Mouse (Mus musculus) MEL (cell line): ENCODE results near the gene Pigb.

Source experiments
- CTCF ChIP-seq, 3 experiments: IDR thresholded peaks in 2 of 3; conservative IDR thresholded peaks in 1 of 3; 2 replicates each; pipeline ENCODE4 v1.5.1; 2011 to 2012; ENCODE audit warnings: low read length in 3 of 3, low read depth in 2 of 3, mild to moderate bottlenecking in 2 of 3, improper control_type of control experiment in 1 of 3, inconsistent platforms in 1 of 3, mixed read lengths in 1 of 3, moderate library complexity in 1 of 3; ENCODE audit not compliant: control insufficient read depth in 1 of 3, insufficient read depth in 1 of 3, poor library complexity in 1 of 3, severe bottlenecking in 1 of 3
- EP300 ChIP-seq, 2 experiments: IDR thresholded peaks; 2 replicates each; pipeline ENCODE4 v1.6.1; 2011; ENCODE audit warnings: improper control_type of control experiment in 2 of 2, low read length in 2 of 2, low read depth in 1 of 2, mild to moderate bottlenecking in 1 of 2
- ETS1 ChIP-seq: IDR thresholded peaks from 2 replicates; pipeline ENCODE4 v1.6.1; 2012; ENCODE audit warnings: low read depth, mild to moderate bottlenecking, inconsistent platforms, low read length, improper control_type of control experiment, moderate library complexity
- JUND ChIP-seq: IDR thresholded peaks from 2 replicates; pipeline ENCODE4 v1.6.1; 2011; ENCODE audit warnings: low read depth, mild to moderate bottlenecking, improper control_type of control experiment, low read length
- MAZ ChIP-seq: IDR thresholded peaks from 2 replicates; pipeline ENCODE4 v1.6.1; 2012; ENCODE audit warnings: low read depth, mild to moderate bottlenecking, inconsistent platforms, low read length, improper control_type of control experiment
- MXI1 ChIP-seq: IDR thresholded peaks from 2 replicates; pipeline ENCODE4 v1.6.1; 2011; ENCODE audit warnings: mild to moderate bottlenecking, low read depth, low read length, improper control_type of control experiment
- MYB ChIP-seq: IDR thresholded peaks from 2 replicates; pipeline ENCODE4 v1.6.1; 2011; ENCODE audit warnings: mild to moderate bottlenecking, low read depth, low read length, improper control_type of control experiment
- NELFE ChIP-seq: IDR thresholded peaks from 2 replicates; pipeline ENCODE4 v1.6.1; 2011; ENCODE audit warnings: low read depth, low read length, improper control_type of control experiment
- NRF1 ChIP-seq: IDR thresholded peaks from 2 replicates; pipeline ENCODE4 v1.6.1; 2014; ENCODE audit warnings: low read depth, mild to moderate bottlenecking, inconsistent platforms, low read length, improper control_type of control experiment, moderate library complexity; ENCODE audit not compliant: poor library complexity, insufficient read depth, severe bottlenecking
- POLR2A ChIP-seq, 2 experiments: IDR thresholded peaks; 2 replicates each; pipeline ENCODE4 v1.6.1; 2011 to 2012; ENCODE audit warnings: low read length in 2 of 2, mild to moderate bottlenecking in 2 of 2, control low read depth in 1 of 2, improper control_type of control experiment in 1 of 2, low read depth in 1 of 2, moderate library complexity in 1 of 2; ENCODE audit not compliant: control insufficient read depth in 1 of 2, insufficient read depth in 1 of 2, poor library complexity in 1 of 2
- SMC3 ChIP-seq: IDR thresholded peaks from 2 replicates; pipeline ENCODE4 v1.6.1; 2011; ENCODE audit warnings: low read depth, low read length, improper control_type of control experiment
- TCF12 ChIP-seq: IDR thresholded peaks from 2 replicates; pipeline ENCODE4 v1.6.1; 2014; ENCODE audit warnings: low read depth, mild to moderate bottlenecking, inconsistent platforms, low read length, improper control_type of control experiment, moderate library complexity
- USF2 ChIP-seq, 2 experiments: IDR thresholded peaks; 2 replicates each; pipeline ENCODE4 v1.6.1; 2011 to 2012; ENCODE audit warnings: improper control_type of control experiment in 2 of 2, low read length in 2 of 2, borderline replicate concordance in 1 of 2, inconsistent platforms in 1 of 2, low read depth in 1 of 2, mild to moderate bottlenecking in 1 of 2; ENCODE audit not compliant: insufficient read depth in 1 of 2

DNA sequence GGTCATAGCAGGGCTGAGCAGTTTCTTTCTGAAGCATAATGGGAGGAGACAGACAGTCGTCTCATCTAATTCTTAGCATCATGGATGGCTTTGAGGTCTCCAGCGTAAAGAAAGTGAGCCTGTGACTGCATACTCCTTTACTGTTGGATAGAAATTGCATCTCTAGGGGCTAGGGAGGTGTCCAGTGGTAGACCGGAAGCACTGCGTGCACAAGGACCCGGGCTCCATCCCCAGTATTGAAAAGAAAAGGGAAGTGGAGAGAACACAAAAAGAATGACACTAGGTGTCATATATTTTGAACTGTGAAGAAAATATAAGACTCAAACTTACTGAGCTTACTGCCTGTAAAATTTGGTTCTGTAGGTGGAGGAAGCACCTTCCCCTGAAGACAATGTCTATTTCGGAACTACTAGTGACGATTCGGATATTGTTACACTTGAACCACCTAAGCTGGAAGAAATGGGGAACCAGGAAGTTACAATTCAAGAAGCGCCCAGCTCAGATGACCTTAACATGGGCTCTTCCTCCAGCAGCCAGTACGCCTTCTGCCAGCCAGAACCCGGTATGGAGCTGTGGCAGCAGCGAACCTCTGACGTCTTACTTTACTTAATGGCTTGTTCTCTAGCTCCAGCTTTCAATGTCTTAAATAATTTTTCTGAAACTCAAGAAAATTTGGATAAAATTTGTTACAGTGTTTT is 38.7 kb downstream of the Pigb start:
- TF ChIP-seq POLR2A (IDR thresholded peaks at IDR 0.05; ENCODE audit: control insufficient read depth in 1 of 2, insufficient read depth in 1 of 2, low read depth in 1 of 2, low read length in 2 of 2, poor library complexity in 1 of 2) (no peak), CTCF (IDR thresholded peaks at IDR 0.05 in 2 of 3, conservative IDR thresholded peaks at IDR 0.05 in 1 of 3; ENCODE audit: control insufficient read depth in 1 of 3, insufficient read depth in 1 of 3, low read depth in 2 of 3, low read length in 3 of 3, poor library complexity in 1 of 3, severe bottlenecking in 1 of 3) (no peak), USF2 (IDR thresholded peaks at IDR 0.05; ENCODE audit: borderline replicate concordance in 1 of 2, insufficient read depth in 1 of 2, low read depth in 1 of 2, low read length in 2 of 2) (no peak), SMC3 (no peak), MAZ (no peak), NELFE (no peak), NRF1 (no peak), EP300 (IDR thresholded peaks at IDR 0.05; ENCODE audit: low read depth in 1 of 2, low read length in 2 of 2) (no peak), JUND (no peak), TCF12 (no peak), ETS1 (no peak), MXI1 (no peak), MYB (no peak)
